Mouse (Mus musculus) common myeloid progenitor, adult 5-6 weeks (primary cell): ENCODE results near the gene Macf1. TPM values are rescaled to one million over a fixed set of nuclear protein-coding genes. Genes with fewer than 3 reads are reported as not detected.

Source experiments
- ATAC-seq: replicated peaks from 2 replicates; pipeline ENCODE4 v1.8.0; 2016; ENCODE audit warnings: low read depth, mild to moderate bottlenecking, moderate TSS enrichment, inconsistent platforms; ENCODE audit not compliant: poor library complexity, severe bottlenecking
- total RNA-seq: library from RNA; stranded (forward); fragments of 200-1000, 187-1606 nt; gene quantifications from 2 replicates; pipeline ENCODE4 v1.2.3, GENCODE M21; 2017

Gene Macf1
- 225 and 245 TPM in 2 replicates for total RNA-seq

DNA sequence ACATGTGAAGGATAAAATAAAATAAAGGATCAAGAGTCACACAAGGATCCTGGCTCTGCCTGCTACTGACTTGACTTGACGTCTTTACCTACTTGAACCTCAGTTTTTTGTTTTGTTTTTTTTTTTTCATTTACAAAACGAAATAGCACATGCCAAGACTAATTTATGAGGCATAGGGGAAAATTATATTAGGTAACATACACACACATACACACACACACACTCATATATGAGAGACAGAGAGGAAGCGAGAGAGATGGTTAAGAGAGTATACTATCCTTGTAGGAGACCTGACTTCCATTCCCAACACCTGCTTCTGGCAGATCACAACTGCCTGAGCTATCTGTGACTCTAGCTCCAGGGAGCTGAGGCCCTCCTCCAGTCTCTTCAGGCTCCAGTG is at the start of gene Macf1:
Gene Macf1, minus strand, starts transcription at position 101 of the 400 bp plus-strand sequence.
- ATAC-seq = no peak

DNA sequence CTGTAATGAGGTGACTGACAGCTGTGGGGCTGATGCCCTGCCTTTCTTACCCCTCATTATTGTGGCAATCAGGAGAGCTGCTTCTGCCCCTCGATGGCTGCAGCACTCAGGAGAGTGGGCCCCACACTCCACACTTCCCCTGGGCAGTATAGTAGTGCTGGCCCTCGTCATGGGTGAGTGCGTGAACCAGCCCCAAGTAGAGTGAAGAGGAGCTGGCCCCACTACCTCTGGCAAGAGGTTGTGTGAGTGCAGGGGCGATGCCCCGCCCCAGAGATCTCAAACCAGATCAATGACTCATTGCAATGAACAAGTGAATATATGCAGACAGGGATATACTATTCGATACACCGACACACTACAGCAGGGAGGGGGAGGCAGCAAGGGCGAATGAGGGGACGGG is 49.4 kb upstream of the Macf1 start:
- ATAC-seq = no peak

DNA sequence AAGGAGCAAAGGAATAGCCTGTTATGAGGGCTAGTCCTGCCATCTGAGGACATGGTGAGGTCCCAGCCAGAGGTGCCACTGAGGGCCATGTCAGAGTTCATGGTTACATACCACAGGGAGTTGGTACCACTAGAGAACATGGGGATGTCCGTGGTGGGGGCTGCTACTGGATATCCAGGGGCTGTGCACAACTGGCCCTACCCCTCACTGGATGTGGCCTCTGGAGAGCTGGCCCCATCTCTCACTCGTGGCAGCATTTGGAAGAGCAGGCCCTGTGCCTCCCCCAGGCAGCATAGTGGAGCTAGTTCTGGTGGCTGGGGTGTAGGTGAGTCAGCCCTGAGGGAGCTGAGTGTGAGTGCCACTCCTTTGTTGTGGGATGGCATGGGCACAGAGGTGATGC is 48.8 kb upstream of the Macf1 start:
- no peak for ATAC-seq

DNA sequence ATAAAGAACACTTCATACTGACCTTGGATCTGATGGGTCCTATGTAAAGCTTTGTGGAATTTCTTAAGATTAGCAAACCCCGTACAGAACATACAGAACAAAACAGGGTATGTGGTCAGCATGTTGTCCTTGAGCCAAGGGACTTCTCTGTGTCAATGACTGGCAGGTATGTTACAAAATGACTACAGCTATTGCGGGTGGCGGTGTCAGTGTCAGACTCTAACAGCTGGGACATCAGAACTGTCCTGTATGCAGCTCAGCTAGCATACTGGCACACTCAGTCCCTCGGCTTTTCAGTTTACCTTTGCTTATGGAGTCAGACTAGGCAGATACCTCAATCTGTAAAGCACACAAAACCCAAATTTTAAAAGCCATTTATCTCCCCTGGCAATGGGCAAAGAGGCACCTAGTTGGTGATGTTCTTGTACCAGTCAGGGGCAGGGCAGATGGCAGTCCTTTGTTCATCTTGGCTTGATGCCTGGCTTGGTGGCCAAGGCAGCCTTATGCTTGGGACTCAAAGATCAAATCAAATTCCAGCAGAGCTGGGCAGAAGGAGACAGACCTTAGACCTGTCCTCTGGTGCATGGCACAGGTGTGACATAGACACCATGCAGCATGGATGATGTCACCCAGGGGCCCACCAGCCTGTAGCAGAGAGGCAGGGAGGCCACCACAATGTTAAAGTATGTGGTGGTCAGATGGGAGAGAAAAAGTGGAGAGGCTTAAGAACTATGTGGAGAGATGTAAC is 48.2 kb upstream of the Macf1 start:
- ATAC-seq = no peak

DNA sequence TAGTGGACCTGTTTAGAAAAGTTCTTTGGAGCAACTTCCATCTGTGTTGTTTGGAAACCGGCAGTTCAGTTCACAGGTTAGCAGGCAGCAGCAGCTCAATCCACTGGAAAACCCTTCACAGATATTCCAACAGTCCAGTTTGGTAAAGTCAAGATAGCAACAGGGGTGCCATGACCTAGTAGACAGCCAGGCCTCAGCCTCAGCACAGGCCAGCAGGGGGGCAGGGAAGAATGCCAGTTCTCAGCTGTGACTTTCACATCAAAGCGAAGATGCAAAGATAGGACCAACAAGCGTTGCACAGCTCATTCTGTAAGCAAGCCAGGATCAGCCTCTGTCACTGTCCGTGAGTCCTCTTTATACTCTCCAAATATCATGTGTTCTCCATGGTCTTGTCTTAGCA is 37.6 kb upstream of the Macf1 start:
- no peak for ATAC-seq

DNA sequence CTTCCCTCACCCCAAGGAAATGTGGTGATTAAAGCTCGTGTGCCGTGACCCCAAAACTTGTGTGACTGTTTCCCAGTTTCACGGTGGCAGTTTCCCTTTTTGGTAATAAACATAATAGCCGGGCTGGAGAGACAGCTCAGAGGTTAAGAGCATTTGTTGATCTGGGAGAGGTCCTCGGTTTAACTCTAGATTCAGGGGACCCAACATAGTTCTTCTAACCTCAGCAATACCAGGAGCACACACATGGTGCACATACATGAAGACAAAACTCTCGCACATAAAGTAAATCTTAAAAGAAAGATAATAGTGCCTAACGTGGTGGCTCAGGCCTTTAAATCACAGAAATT is 34.2 kb upstream of the Macf1 start:
- ATAC-seq = no peak

DNA sequence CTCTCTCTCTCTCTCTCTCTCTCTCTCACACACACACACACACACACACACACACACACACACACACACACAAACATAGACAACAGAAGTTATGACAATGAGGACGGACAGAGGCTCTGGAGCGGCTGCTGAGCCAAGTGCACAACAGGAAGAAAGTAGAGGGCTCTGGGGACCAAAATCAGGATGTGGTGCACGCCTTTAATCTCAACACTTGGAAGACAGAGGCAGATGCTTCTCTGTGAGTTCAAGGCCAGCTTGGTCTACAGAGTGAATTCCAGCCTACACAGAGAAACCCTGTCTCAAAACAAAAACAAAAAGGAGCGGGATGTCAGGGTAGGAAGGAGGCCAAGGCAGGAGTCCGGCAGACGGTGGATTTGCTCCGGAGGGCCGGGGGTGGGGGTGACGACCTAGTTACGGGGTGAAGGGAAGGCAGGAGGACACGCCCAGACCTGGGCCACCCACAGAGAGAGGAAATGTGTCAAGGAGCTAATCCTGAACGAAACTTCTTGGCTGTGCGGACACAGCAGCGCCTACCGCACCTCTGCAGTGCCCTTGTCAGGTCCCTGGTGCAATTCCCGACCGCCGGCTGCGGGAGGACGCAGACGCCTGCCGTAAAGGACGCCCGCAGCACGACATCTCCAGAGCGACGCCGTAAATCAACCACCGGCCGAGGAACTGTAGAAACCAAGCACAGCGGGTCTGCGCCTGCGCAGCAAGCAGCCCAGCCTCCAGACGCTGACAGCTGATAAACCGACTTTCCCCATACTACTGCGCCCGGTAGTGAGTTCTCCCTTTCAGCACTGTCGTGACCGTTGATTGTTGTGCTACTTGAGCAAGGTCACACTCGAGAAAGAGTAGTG is 33.6 kb upstream of the Macf1 start, which contains the start of gene Ndufs5:
Gene Ndufs5, minus strand, starts transcription at position 629 of the 860 bp plus-strand sequence.
- peak; percentile 96 for ATAC-seq

DNA sequence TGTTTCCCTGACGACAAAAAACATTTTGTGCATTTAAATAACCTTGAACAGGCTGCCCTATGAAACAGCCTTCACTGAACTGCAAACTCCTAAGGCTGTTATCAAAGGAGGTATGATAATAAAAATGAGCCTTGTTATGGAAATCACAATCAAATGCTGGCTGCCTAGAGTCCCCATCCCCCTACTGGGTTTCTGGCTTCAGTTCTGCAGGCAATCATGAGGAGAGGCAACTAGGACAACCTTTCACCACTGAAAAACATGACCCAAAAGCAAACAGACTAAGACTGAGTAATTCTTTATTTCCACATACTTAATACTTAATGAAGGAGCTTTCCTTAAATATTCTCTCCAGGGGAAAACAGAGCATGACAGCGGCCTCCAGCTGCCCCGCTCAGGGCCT is 28.3 kb upstream of the Macf1 start:
- no peak for ATAC-seq

DNA sequence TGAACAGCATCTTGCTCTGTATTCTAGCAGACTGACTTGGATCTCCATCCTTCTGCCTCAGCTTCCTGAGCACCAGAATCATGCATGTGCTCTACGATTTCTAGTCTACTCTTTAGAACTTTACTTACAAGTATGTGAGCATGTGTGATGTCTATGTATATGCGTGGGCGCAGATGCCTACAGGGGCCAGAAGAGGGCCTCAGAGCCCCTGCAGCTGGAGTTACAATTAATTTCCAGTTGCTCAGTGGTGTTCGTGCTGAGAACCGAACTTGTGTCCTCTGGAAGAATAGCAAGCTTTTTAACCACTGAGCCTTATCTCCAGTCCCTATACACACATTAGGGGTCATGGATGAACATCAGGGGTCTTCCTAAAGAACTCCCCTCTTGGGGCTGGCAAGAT is 23.2 kb upstream of the Macf1 start:
- ATAC-seq = no peak

DNA sequence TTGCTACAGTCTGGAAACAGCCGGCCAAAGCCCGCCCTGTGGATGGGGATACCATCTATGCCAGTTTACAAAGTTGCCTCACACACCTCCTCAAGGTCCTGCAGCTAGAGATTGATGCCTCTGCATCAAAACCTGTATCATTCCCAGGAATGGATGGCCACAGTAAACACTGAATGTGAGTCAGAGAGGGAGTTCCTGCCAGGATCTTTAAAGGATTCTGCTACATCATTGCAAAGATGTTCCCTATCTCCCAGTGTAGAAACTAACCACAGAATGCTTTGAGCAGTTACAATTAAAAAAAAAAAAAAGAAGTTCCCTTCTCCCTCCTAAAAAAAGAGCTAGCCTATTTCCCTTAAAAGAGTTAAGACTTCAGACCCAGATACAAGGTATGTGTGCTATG is 21.2 kb upstream of the Macf1 start:
- no peak for ATAC-seq

DNA sequence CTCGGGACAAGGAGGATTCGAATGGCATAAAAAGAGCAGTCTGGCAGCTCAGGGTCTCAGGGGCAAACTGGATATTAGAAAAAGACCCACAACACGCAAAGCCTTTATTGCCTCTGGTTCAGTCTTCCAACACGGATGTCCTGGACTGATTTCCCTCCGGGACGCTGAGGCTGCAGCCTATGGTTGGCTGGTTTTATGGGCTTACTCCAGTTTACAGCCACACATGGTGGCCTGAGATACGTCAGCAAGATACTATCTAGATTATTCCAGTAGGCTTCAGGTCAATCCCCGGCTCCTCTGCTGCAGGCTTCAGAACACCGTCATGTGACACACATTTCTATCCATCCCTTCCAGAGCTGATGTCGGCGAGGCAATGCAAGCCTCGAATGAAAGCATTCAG is 9.2 kb upstream of the Macf1 start:
- ATAC-seq = no peak

DNA sequence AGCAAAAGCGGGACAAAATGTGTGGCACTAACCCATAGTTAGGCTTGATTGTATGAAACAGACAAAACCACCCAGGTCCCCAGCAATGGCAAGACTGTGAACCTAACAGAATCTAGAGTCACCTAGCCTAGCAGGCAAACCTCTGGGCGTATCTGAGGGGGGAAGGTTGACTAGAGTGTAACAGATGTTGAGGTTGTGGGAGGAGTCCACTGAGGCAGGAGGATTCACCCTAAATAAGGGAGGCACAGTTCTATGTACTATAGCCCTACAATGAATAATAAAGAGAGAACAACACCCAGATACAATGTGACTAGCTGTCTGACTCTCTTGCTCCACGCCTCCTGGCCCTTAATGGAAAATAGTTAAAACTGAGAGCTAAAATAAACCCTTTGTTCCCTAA is 7.9 kb upstream of the Macf1 start:
- ATAC-seq = no peak

DNA sequence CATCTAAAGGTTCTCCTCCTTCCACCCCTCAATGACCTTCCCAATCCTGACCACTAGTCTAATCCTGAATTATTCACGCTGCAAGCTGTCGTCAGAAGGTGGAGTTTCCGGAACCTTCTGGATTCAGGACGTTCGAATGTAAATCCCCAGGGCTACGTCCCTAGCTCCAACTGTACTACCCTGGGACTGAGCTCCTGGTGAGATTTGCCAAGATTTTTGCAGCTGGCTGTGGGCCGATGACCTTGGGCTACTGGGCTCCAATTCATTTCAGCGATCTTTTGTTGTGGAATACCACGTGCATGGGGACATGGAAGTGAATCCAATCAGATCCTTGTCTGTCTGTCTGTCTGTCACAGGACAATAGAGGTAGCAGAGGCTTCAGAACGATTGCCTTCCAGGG is 6.2 kb upstream of the Macf1 start:
- no peak for ATAC-seq

DNA sequence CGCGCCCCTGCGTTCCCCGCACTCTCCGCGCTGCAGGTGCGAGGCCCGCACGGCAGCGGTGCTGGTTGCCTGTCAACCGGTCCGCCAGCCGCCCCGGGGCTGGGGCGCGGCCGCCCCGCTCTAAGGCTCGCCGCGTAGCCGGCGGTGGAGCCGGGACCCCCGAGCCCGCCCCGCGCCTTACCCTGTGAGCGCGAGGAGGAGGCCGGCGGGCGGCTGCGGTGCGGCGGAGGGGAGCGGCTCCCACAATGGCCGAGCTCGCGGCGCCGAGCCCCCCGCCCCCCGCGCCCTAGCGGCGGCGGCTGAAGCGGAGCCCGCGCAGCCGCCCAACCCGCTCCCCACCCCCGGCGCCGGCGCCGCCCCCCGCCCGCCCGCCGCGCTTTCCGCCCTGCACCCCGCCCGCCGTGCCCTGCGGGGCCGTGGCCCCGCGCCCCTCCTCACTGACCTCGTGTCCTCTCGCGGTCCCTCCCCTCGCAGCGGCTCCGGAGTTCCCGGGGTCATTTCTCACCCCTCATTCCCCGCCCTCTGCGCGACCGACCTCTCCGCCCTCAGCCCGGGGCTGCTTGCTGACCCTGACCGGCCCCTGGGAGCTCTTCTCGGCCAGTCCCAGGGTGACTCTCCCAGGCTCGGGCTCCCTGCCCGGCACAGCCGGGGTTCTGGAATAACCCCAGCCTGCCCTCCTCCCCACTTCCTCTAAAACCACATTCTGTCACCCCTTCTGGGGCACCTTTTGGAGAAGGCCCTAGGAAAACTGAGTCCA is 3.0 kb upstream of the Macf1 start:
- ATAC-seq = peak; percentile 27

DNA sequence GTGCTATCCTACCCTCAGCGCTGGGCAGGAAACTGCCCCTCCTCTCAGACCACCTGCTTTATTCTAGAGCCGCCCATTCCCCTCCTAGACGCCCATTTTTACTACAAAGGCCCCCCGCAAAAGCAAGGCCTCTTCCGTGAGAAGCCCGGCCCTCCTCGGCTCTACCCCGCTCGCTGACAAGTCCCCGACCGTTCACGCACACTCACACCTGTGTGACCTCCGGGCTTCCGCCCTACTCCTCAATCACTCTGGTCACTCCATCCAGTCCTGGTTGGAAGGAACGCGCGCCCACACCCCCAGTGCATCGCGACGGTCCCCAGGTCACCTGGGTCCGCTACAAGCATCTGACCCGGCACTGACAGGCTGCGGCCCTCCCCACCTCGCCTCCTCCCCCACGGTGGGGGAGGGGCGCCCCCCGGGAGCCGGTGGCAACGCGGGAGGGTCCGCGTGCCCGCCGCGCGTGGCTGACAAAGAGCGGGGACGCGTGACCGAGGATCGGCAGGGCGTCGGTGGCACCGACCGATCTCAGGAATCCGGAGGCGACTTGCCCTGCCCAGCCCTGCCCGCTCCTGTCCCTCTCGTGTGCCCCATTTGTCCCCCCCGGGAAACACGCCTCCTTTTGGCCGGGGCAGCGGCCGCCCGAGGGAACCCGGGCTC is 2.3 kb upstream of the Macf1 start:
- ATAC-seq = no peak; the same call in 1 of the 2 replicates

DNA sequence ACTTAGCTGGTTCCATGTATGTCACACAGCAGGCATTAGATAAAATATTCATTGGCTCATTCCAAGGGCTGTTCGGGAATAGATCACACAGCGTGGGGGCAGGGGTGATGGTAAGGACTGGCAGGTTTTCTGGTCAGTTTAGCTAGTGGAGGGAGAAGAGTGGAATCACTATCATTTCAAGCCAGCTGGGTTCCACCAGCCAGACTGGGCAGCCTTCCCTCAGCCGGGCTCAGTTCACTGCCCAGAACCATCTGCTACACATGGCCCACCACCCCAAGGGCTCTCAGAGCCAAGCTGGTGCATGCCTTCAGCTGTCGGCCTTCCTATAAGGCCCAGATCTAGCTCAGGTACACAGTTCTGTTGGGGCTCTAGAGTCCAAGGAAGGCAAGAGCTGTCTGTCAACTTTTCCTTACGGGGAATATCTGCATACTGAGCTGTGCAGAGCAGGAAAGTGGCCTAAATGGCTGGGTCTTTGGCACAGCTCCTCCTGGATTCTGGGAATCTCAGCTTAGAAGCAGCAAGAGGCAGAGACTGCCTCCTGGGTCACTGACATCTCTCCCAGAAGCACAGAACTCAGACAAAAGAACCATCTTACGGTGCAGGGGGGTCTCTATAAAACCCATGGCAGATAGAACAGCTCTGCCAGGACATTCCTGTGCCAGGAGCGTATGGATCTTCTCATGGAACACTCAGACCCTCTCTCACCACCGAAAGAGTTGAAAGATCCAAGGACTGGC is 1.5 kb upstream of the Macf1 start:
- no peak for ATAC-seq

DNA sequence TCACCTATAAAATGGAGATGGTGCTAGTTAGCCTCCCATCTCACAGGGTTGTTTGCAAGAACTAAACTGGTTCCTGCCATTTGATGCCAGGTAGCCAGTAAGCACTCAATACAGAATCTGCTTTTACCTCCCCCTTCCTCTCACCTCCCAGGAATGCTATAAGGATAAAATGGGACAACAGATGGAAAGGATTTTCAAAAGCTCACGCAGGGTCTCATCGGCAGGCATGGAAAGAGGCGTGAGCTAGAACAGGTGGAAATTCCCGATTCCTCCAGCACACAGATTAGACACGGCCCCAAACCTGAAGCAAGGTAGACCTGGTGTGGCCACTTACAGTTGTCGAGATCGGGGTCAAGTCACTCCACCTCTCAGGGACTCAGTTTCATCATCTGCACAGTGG is 886 bp upstream of the Macf1 start:
- ATAC-seq = no peak

DNA sequence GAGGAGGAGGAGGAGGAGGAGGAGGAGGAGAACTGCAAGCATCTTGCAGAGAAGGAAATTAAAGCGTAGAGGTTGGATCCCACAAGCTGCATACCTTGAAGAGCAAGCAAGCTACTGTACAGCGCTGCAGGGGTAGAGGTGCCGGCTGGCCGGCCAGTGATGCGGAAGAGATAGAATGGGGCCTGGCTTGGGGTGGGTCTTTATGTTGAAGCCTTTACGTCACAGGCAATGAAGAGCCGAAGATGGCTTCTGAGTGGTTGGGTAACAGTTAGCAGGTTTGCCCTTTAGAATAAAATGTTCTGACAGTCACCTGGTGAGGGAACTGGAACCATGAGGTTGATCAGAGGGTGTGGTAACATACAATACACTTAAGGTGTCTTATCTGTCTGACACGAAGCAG is 1.9 kb downstream of the Macf1 start:
- no peak for ATAC-seq

DNA sequence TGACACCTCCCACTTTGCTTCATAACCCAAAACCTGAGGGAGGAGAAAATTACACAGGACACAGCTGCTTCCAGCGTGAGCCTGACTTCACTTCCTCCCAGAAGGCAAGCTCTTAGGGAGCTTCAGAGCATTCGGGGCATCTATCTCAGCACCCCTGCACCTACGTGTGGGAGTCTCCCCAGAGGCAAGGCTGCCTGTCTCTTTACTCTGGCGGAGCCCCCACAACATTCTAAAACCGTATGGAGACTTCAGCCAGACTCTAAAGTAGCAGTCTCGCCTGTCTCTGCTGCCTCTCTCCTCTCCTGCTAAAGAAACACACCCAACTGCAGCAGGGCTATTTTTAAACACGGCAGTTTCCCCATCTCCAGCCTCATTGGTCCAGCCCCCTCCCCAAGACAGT is 3.2 kb downstream of the Macf1 start:
- peak; percentile 56 for ATAC-seq
